8 mouse cellular contexts compared by ENCODE assay signal in the genomic region with DNA sequence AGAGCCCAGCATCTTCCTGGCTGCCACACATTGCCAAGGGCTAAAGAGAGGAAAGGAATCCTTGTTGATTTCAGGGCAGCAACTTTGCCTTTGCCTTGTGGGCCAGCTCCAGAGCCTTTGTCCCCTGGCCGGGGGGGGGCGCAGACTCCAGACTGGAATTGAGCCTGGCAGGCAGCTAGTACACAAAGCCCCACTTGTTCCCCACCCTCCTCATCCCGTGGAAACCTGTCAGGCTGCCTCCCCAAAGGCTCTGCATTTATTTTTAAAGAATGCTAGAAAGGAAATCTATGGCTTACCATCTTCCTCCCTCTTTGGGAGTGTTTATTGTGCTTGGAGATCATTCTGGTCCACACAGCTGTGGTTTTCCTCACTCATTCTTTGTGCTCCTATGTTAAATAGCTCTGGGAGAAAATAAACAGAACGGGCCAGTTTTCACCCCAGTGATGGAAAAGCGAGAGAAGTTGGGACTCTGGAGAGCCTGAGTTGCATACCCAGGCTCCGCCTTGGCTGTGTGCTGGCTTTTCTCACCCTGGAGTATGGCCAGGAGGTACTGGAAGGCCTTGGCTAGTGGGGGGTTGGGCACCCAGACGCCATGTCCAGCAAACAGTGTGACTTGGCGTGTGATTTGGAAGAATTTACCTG. TPM values are rescaled to one million over a fixed set of nuclear protein-coding genes. Genes with fewer than 3 reads are reported as not detected.
DNase-seq lines count a peak whose midpoint lies in the region; ATAC-seq and TF ChIP-seq lines count a peak whose summit lies in the region.

No protein-coding gene starts in this region.

- peaks cover 53% of the 10 kb centered on the region for H3K4me1 ChIP-seq in embryonic facial prominence, embryonic 10.5 days
- H3K4me1 ChIP-seq in hindbrain, embryonic 14.5 days (replicated peaks; ENCODE audit: control insufficient read depth, insufficient read depth, low read length), result no peaks in the 10 kb centered on the region
- H3K4me1 ChIP-seq in midbrain, embryonic 11.5 days (ENCODE audit: control insufficient read depth, insufficient read depth, low read length), result peaks cover 8% of the 10 kb centered on the region; the same call in 1 of the 2 replicates

- 0 out of 2 replicates have a peak, but pooled peaks cover 3% of the 10 kb centered on the region for H3K9me3 ChIP-seq in embryonic facial prominence, embryonic 10.5 days
- H3K9me3 ChIP-seq in hindbrain, embryonic 14.5 days (ENCODE audit: control insufficient read depth, low read length), result no peaks in the 10 kb centered on the region
- no peaks in the 10 kb centered on the region for H3K9me3 ChIP-seq in midbrain, embryonic 11.5 days (ENCODE audit: control insufficient read depth, low read length)

- no peaks in the 10 kb centered on the region for H3K36me3 ChIP-seq in embryonic facial prominence, embryonic 10.5 days (replicated peaks)
- no peaks in the 10 kb centered on the region for H3K36me3 ChIP-seq in hindbrain, embryonic 14.5 days (replicated peaks; ENCODE audit: control insufficient read depth, insufficient read depth)
- H3K36me3 ChIP-seq in midbrain, embryonic 11.5 days (ENCODE audit: control insufficient read depth, insufficient read depth, low read length), result no peaks in the 10 kb centered on the region

- WGBS in embryonic facial prominence, embryonic 10.5 days, result 28% methylated on average over 8 of the region's 8 CpGs
- WGBS in hindbrain, embryonic 14.5 days, result 40% methylated on average over 8 of the region's 8 CpGs
- WGBS in midbrain, embryonic 11.5 days, result 53% methylated on average over 8 of the region's 8 CpGs

- H3K9ac ChIP-seq in hindbrain, embryonic 14.5 days, result no peak overlapping the region
- no peak overlapping the region for H3K9ac ChIP-seq in midbrain, embryonic 11.5 days (ENCODE audit: low read length)

- no peaks in the 10 kb centered on the region for H3K27me3 ChIP-seq in embryonic facial prominence, embryonic 10.5 days (replicated peaks; ENCODE audit: low read depth, poor library complexity, severe bottlenecking)
- no peaks in the 10 kb centered on the region for H3K27me3 ChIP-seq in hindbrain, embryonic 14.5 days (ENCODE audit: control insufficient read depth, insufficient read depth, low read length)
- H3K27me3 ChIP-seq in midbrain, embryonic 11.5 days (ENCODE audit: control insufficient read depth, insufficient read depth, low read length), result no peaks in the 10 kb centered on the region

- TF ChIP-seq CTCF in layer of hippocampus, adult 2 months (conservative IDR thresholded peaks at IDR 0.05), result no peak

- DNase-seq in layer of hippocampus, adult 2 months (ENCODE audit: low spot score in 2 of 2), result peak in 1 of 2 experiments; percentile 23
- no peak for DNase-seq in layer of hippocampus, adult 9-10 months (ENCODE audit: low spot score)
- DNase-seq in embryonic facial prominence, embryonic 10.5 days (ENCODE audit: low spot score), result peak; percentile 81
- peak; percentile 49 for DNase-seq in hindbrain, embryonic 14.5 days (ENCODE audit: low spot score)
- DNase-seq in midbrain, embryonic 11.5 days (ENCODE audit: low spot score, missing footprints), result peak; percentile 83
- no peak for DNase-seq in ovary, postnatal 36 days (ENCODE audit: low spot score)
- DNase-seq in retina, embryonic 14.5 days (ENCODE audit: low spot score), result no peak
- no peak for DNase-seq in testis, postnatal 14 days (ENCODE audit: low spot score)

- no peak overlapping the region; the same call in 1 of the 2 replicates for H3K4me3 ChIP-seq in layer of hippocampus, adult 2 months
- no peak overlapping the region for H3K4me3 ChIP-seq in embryonic facial prominence, embryonic 10.5 days
- no peak overlapping the region for H3K4me3 ChIP-seq in hindbrain, embryonic 14.5 days (replicated peaks; ENCODE audit: low read length)
- H3K4me3 ChIP-seq in midbrain, embryonic 11.5 days (ENCODE audit: low read depth, low read length), result no peak overlapping the region

- H3K4me2 ChIP-seq in hindbrain, embryonic 14.5 days (replicated peaks), result no peak overlapping the region
- no peak overlapping the region for H3K4me2 ChIP-seq in midbrain, embryonic 11.5 days

- ATAC-seq in hindbrain, embryonic 14.5 days (ENCODE audit: low FRiP score), result peak; percentile 77; the same call in 1 of the 2 replicates
- peak; percentile 40; the same call in 1 of the 2 replicates for ATAC-seq in midbrain, embryonic 11.5 days (ENCODE audit: low FRiP score)

- peak overlapping the region; percentile 80 for H3K27ac ChIP-seq in layer of hippocampus, adult 2 months
- peak overlapping the region; percentile 84 for H3K27ac ChIP-seq in embryonic facial prominence, embryonic 10.5 days (replicated peaks)
- peak overlapping the region; percentile 71 for H3K27ac ChIP-seq in hindbrain, embryonic 14.5 days
- H3K27ac ChIP-seq in midbrain, embryonic 11.5 days (ENCODE audit: low read depth, low read length), result 0 out of 2 replicates have a peak overlapping the region, but pooled peaks have one; percentile 20

RNA-seq across cellular contexts. Expression of a gene that starts 41.2 kb away (rescaled TPM):
- 10 to 100 TPM; 33.8 to 42.9 TPM for total RNA-seq in layer of hippocampus, adult 2 months (2021)
- polyA plus RNA-seq in embryonic facial prominence, embryonic 10.5 days (2016; fragmentation: Nextera tagmentation; extraction: Ambion mirVana), result 6.0 and 7.7 TPM in 2 replicates
- 5.2 and 6.3 TPM in 2 replicates for polyA plus RNA-seq in hindbrain, embryonic 14.5 days (2014; fragmentation: Nextera tagmentation; extraction: Ambion mirVana)
- 2.5 and 3.0 TPM in 2 replicates for polyA plus RNA-seq in midbrain, embryonic 11.5 days (2014; fragmentation: Nextera tagmentation; extraction: Ambion mirVana)

Comparison
In these comparisons a context has a peak if more than half of its experiments do, and no peak if none do; other contexts are left out.
1. DNase-seq: peak in embryonic facial prominence, embryonic 10.5 days (single experiment), hindbrain, embryonic 14.5 days (single experiment) and midbrain, embryonic 11.5 days (single experiment); none in layer of hippocampus, adult 9-10 months (single experiment), ovary, postnatal 36 days (single experiment), retina, embryonic 14.5 days (single experiment) and testis, postnatal 14 days (single experiment).
2. H3K27ac ChIP-seq: peak in every context shown above with its lines; median percentile 84 in embryonic facial prominence, embryonic 10.5 days; 80 in layer of hippocampus, adult 2 months; 71 in hindbrain, embryonic 14.5 days; 20 in midbrain, embryonic 11.5 days.